Mouse (Mus musculus) liver, postnatal 0 days (tissue): Measurements from ENCODE around the gene Lrig1. TPM values are rescaled to one million over a fixed set of nuclear protein-coding genes. Genes with fewer than 3 reads are reported as not detected.
A peak's percentile ranks its signal among the peaks of the same experiment; 100 is the strongest.
"Not testable (repeated sequence)": the region's sequence is repeated elsewhere in the genome, so short reads cannot be mapped to it uniquely, and the experiment has no call there.

Source experiments
- ATAC-seq: fragments of 200-750 bp; cut with Nextera tagmentation; 2 replicates; pipeline ENCODE4 v1.8.0; 2017; ENCODE audit warnings: mild to moderate bottlenecking, moderate library complexity
- DNase-seq: peaks from one replicate; pipeline ENCODE4 v3.0.0-alpha.2; 2016
- H3K27ac ChIP-seq: fragments of 300-500 bp; sonication (generic); 2 replicates; pipeline ENCODE4 v1.5.1; 2014; ENCODE audit warnings: antibody characterized with exemption, moderate library complexity, mild to moderate bottlenecking, low read depth
- H3K27me3 ChIP-seq: fragments of 300-500 bp; sonication (generic); 2 replicates; pipeline ENCODE4 v1.6.1; 2014; ENCODE audit warnings: low read length, control low read depth, mixed read lengths; ENCODE audit not compliant: insufficient read depth
- H3K36me3 ChIP-seq: fragments of 300-500 bp; sonication (generic); replicated peaks from 2 replicates; pipeline ENCODE4 v1.6.1; 2014; ENCODE audit warnings: mild to moderate bottlenecking, control low read depth, low read length, moderate library complexity, mixed read lengths; ENCODE audit not compliant: insufficient read depth
- H3K4me1 ChIP-seq: fragments of 300-500 bp; sonication (generic); 2 replicates; pipeline ENCODE4 v1.6.1; 2014; ENCODE audit warnings: antibody characterized with exemption, mild to moderate bottlenecking, control low read depth; ENCODE audit not compliant: insufficient read depth
- H3K4me2 ChIP-seq: fragments of 300-500 bp; sonication (generic); 2 replicates; pipeline ENCODE4 v1.6.1; 2014; ENCODE audit warnings: low read depth, mild to moderate bottlenecking, low read length, moderate library complexity, mixed read lengths
- H3K4me3 ChIP-seq: fragments of 300-500 bp; sonication (generic); 2 replicates; pipeline ENCODE4 v1.5.1; 2014; ENCODE audit warnings: low read depth, low read length
- H3K9ac ChIP-seq: fragments of 300-500 bp; sonication (generic); replicated peaks from 2 replicates; pipeline ENCODE4 v1.6.1; 2014; ENCODE audit warnings: mild to moderate bottlenecking, moderate library complexity
- H3K9me3 ChIP-seq: fragments of 300-500 bp; sonication (generic); 2 replicates; pipeline ENCODE4 v1.6.1; 2016; ENCODE audit warnings: mild to moderate bottlenecking, control low read depth, low read length, mixed read lengths
- CTCF ChIP-seq: sonication (generic); IDR thresholded peaks from 2 replicates; pipeline ENCODE4 v1.5.1; 2016; ENCODE audit warnings: antibody characterized with exemption, low read depth
- EP300 ChIP-seq: IDR thresholded peaks from 2 replicates; pipeline ENCODE4 v1.6.1; 2016; ENCODE audit warnings: antibody characterized with exemption, low read depth, mild to moderate bottlenecking
- WGBS: fragments of 180-500 bp; shearing (Covaris S2); extraction: QIAGEN DNeasy Blood & Tissue Kit; methylation state at CpG from one replicate; pipeline ENCODE4 v1.1.7; 2014; ENCODE audit not compliant: insufficient replicate concordance; 5-methylcytosine and 5-hydroxymethylcytosine counted together
- polyA plus RNA-seq: library from polyadenylated mRNA; unstranded; fragments of >200 nt; fragmentation: Nextera tagmentation; extraction: Ambion mirVana; gene quantifications from 2 replicates; pipeline ENCODE4 v1.2.1, GENCODE M21; 2015

The Lrig1 gene
- polyA plus RNA-seq, 1 experiment from 2014 or later: 2.5 TPM

DNA sequence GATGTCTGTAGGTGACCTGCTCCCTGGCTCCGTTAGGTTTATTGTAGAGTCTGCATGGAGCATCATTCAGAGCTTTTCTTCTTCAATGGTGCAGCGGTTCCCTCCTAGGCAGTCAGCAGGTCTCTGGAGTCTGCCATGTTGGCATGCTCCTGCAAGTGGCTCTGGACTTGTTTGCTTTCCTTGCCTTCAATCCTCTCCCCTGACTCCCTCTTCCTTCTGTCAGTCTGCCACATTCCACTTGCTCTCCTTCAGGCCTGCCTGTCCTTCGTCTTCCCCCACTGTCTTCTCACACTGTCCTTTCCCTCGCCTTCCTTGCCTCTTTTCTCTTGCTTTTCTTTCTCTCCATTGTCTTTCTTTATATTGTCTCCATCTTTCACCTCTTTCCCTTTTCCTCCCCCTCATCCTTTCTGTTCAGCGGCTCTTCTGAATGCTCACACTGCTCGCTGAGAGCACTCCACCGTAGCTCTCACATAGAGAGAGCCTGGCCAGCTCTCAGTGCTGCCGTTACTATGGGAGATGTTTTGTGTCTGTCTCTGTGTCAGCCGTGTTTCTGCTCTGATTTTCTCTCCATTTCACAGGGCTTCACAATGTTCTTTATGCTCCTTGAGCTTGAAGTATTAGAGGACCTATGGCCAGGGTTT, 124.3 kb downstream of the Lrig1 start:
- no peak for TF ChIP-seq EP300
- no peak for TF ChIP-seq CTCF
- ATAC-seq (no peak), DNase-seq (no peak)
- no peaks in the 10 kb centered on the region for H3K4me1 ChIP-seq
- H3K9ac ChIP-seq: no peak overlapping the region
- H3K4me2 ChIP-seq: no peak overlapping the region
- no peaks in the 10 kb centered on the region for H3K27me3 ChIP-seq
- no peaks in the 10 kb centered on the region for H3K9me3 ChIP-seq
- no peak overlapping the region for H3K27ac ChIP-seq
- 79% methylated on average over 9 of the region's 9 CpGs for WGBS
- no peaks in the 10 kb centered on the region; the same call in 1 of the 2 replicates for H3K36me3 ChIP-seq
- no peak overlapping the region for H3K4me3 ChIP-seq

DNA sequence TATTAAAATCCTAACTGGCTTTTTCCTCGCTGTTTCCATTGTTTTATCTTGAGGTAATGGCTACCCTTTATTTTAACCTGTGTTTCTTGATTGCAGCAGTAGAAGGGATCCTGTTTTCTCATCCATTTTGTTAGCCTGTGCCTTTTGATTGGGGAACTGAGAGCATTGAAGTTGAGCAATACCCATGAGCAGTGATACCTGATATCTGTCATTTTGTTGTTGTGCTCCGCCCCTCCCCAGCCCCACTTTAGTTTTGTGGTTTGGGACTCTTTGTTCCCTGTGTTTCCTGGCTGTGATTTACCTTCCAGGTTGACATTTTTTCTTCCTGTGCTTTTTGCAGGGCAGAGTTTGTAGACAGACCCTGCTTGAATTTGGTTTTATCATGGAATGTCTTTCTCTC, 131.9 kb downstream of the Lrig1 start:
- Histone ChIP-seq H3K27me3 (no peaks in the 10 kb centered on the region), H3K9me3 (no peaks in the 10 kb centered on the region), H3K4me1 (no peaks in the 10 kb centered on the region), H3K9ac (no peak overlapping the region), H3K4me2 (no peak overlapping the region), H3K36me3 (no peaks in the 10 kb centered on the region; the same call in 1 of the 2 replicates), H3K27ac (no peak overlapping the region), H3K4me3 (no peak overlapping the region)
- ATAC-seq (no peak), DNase-seq (no peak)
- 74% methylated on average over 2 of the region's 2 CpGs for WGBS
- TF ChIP-seq CTCF (no peak), EP300 (no peak)

DNA sequence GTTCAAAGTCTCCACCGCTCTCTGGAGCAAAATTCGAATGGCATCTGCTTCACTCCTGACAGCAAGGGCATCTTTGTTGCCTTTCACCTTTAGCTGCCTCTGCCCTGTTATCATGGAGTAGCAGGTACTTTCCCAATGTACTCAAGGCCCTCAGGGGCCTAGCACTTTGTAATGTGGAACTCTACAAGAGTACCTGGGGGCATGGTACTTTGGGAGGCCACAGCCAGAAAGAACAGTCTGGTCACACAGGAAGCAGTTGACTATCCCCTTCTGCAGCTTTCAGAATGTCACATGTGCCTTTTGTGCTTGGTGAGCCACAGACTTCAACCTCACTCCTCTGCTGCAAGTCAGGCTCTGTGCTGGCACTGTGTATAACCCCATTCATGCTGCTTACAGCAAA, 134.2 kb downstream of the Lrig1 start:
- TF ChIP-seq EP300 (no peak), CTCF (no peak)
- WGBS: 92% methylated on average over 2 of the region's 2 CpGs
- H3K4me3 ChIP-seq: no peak overlapping the region

DNA sequence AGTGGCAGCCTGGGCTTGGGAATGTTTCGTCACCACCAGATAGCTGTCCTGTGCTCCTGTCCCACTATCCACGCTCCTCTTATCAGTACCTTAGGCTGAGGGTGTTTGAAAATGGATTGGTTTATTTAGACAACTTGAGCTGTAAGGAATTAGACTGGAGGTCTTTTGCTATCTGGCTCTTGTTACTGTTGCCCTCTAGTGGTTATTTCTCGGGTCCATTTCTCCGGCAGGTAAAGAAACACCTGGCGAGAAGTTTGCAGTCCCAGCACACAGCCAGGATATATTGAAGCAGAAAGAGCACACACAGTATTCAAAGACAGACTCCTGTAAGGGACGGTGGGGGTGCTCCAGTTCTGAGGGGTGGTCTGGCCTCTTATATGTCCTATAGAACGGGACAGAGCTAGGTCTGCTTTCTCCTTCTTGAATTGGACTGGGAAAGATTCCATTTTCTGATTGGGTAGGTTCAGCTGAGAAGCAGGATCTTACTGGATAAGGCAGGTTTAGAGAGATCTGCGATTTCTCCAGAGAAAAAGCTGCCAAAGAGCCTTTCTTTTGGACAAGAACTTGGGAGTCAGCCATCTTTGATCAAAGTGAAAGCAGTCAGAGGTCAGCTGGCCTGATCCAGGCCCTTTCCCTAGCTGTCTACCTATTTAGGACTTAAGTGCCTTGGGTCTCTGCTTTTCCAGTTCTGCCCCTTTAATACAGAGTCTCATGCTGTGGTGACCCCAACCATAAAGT, 136.6 kb downstream of the Lrig1 start:
- Histone ChIP-seq H3K4me1 (peaks cover 1% of the 10 kb centered on the region; the same call in 1 of the 2 replicates), H3K9me3 (no peaks in the 10 kb centered on the region), H3K27me3 (no peaks in the 10 kb centered on the region), H3K36me3 (no peaks in the 10 kb centered on the region; the same call in 1 of the 2 replicates), H3K27ac (no peak overlapping the region), H3K4me2 (no peak overlapping the region), H3K4me3 (no peak overlapping the region), H3K9ac (no peak overlapping the region)
- WGBS: 54% methylated on average over 8 of the region's 8 CpGs
- DNase-seq (no peak), ATAC-seq (no peak)
- TF ChIP-seq EP300 (no peak), CTCF (peak; percentile 50)

More for the DNA sequence above, 134.2 kb downstream of the Lrig1 start:
- no peaks in the 10 kb centered on the region; the same call in 1 of the 2 replicates for H3K36me3 ChIP-seq
- no peak overlapping the region for H3K9ac ChIP-seq
- H3K27me3 ChIP-seq: no peaks in the 10 kb centered on the region
- ATAC-seq: no peak
- H3K27ac ChIP-seq: no peak overlapping the region
- H3K4me1 ChIP-seq: no peaks in the 10 kb centered on the region
- DNase-seq: no peak
- no peaks in the 10 kb centered on the region for H3K9me3 ChIP-seq
- H3K4me2 ChIP-seq: no peak overlapping the region

DNA sequence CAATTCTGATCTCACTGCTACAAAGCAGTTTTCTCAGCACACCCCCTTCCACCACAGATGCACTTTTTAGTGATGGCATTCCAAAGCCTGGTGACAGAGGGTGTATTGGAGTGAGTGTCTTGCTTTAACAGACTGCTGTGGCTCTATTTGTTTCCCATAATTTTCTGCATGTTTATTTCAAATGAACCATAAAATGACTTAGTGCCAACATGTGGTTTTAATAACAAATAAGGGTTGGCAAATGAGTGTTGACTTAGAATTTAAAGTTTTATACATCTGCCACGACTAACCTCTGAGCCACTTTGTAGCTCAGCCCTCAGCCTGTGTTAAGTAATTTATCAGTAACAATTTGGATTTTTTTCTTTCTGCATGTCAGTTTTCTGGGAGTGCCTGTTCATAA, 138.6 kb downstream of the Lrig1 start:
- peaks cover 4% of the 10 kb centered on the region; the same call in 1 of the 2 replicates for H3K4me1 ChIP-seq
- no peaks in the 10 kb centered on the region for H3K9me3 ChIP-seq
- H3K4me2 ChIP-seq: no peak overlapping the region
- no peaks in the 10 kb centered on the region for H3K27me3 ChIP-seq
- 73% methylated on average over 1 of the region's 1 CpGs for WGBS
- H3K36me3 ChIP-seq: no peaks in the 10 kb centered on the region; the same call in 1 of the 2 replicates
- ATAC-seq (no peak), DNase-seq (no peak)
- no peak overlapping the region for H3K4me3 ChIP-seq
- TF ChIP-seq CTCF: no peak
- TF ChIP-seq EP300: no peak
- H3K9ac ChIP-seq: no peak overlapping the region
- H3K27ac ChIP-seq: no peak overlapping the region

DNA sequence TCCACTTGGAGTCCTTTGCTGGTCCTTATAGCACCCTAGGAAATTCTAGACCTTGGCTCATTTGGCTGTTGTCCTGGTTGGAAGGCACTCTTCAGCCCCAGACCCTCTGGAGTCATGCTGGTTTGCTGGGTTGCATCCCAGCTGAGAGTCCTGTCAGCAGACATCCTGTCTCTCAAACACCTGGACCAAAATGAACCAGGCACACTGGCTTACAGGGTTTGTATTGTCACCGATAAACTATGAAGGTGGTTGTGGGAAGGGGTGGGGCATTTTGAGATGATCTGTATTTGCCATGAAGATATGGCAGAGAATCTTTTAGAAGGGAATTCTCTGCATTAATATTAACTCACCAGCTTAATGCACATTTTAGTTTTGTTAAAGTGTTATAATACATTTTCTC, 139.1 kb downstream of the Lrig1 start:
- Histone ChIP-seq H3K27ac (no peak overlapping the region), H3K36me3 (no peaks in the 10 kb centered on the region; the same call in 1 of the 2 replicates), H3K4me1 (peaks cover 4% of the 10 kb centered on the region; the same call in 1 of the 2 replicates), H3K9me3 (no peaks in the 10 kb centered on the region), H3K27me3 (no peaks in the 10 kb centered on the region), H3K4me2 (no peak overlapping the region), H3K4me3 (no peak overlapping the region), H3K9ac (no peak overlapping the region)
- WGBS: 92% methylated on average over 1 of the region's 1 CpGs
- no peak for TF ChIP-seq EP300
- no peak for TF ChIP-seq CTCF
- DNase-seq (no peak), ATAC-seq (no peak)

DNA sequence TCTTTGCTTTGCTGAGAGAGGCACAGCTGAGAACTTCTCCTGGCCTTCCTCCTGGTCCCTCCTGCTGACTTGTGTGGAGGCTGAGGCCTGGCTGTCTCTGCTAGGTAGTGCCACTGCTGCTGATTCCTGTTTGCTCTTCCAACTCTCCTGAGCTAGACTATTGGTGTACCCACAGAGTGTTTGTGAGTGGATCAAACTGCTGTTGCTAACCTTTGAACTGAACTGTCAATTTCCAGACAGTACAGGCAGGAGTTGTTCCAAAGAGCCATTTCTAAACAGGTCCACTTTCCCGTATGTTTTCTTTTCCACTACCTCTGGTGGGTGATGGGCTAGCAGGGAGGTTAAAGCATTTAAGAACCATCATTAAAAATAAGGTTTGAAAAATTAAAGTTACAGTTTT, 141.4 kb downstream of the Lrig1 start:
- ATAC-seq: peak; percentile 56
- H3K4me2 ChIP-seq, H3K9me3 ChIP-seq, H3K36me3 ChIP-seq, DNase-seq, H3K4me3 ChIP-seq, H3K27ac ChIP-seq, H3K9ac ChIP-seq, H3K27me3 ChIP-seq, H3K4me1 ChIP-seq: not testable (repeated sequence)
- 54% methylated on average over 1 of the region's 1 CpGs for WGBS
